Mouse (Mus musculus): Measurements from ENCODE around the gene Dnaja1. TPM values are rescaled to one million over a fixed set of nuclear protein-coding genes. Genes with fewer than 3 reads are reported as not detected.
A peak's percentile ranks its signal among the peaks of the same experiment; 100 is the strongest.

The Dnaja1 gene
- polyA plus RNA-seq, 1 experiment from 2014 or later: 183 TPM

DNA sequence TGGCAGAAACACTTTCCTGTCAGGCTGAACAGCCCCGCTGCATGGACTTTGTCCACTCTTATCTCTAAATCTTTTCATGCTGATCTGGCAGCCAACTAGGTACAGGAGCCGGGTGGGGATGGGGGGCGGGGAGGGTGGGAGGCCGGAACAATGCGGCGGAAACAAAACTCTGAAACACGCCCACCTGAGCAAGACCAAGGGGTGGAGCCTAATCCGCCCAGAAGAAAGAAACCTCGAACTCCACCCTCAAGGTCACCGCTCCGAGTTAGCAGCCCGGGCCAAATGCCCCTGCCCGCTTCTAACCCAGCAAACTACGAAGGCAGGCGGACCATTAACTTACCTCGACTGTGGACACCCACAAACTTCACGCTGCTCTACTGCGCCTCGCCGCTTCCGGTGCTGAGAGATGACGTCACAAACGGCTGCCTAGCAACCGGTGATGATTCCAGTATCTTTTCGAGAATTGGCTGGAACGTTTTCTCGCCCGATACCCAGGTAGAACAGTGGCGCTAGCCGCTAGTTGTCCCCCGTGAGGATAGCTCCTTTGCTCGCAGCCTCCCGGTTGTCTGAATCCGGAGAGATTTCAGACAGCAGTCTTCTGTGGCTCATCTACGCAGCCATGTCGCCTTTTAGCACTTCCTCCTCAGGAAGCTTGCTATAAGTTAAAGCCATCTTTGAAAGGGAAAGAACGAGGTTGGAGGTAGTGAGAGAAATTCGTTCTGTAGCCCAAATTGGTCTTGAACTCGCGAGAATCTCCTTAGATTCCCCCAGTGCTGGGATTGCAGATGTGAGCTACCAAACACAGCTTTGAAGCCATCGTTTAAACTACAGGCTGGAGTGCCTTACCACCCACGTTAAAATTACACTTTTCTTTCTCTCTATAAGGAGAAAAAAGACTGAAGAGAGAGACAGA is 18.9 kb upstream of the Dnaja1 start, which contains the start of gene Aptx:
Gene Aptx (minus strand): TSS at position 398 of the 913 bp plus-strand sequence.
- Histone ChIP-seq H3K4me1 (ENCODE audit: insufficient read depth) (peaks cover 43% of the 10 kb centered on the region), H3K36me3 (replicated peaks; ENCODE audit: insufficient read depth, low read length) (no peaks in the 10 kb centered on the region), H3K9me3 (ENCODE audit: low read length) (no peaks in the 10 kb centered on the region), H3K4me2 (ENCODE audit: low read depth, low read length) (peak within 1 kb of the TSS; percentile 89), H3K9ac (replicated peaks) (peak within 1 kb of the TSS; percentile 73), H3K27ac (ENCODE audit: low read depth) (peak within 1 kb of the TSS; percentile 98), H3K4me3 (ENCODE audit: low read depth, low read length) (peak within 1 kb of the TSS; percentile 71), H3K27me3 (ENCODE audit: insufficient read depth, low read length) (no peaks in the 10 kb centered on the region)
- TF ChIP-seq EP300 (IDR thresholded peaks at IDR 0.05; ENCODE audit: low read depth) (peak; percentile 30; the same call in 1 of the 2 replicates), CTCF (IDR thresholded peaks at IDR 0.05; ENCODE audit: low read depth) (0 out of 2 replicates have a peak, but pooled peaks have one; percentile 14)
- ATAC-seq: peak; percentile 89
- DNase-seq: peak; percentile 95
- WGBS (ENCODE audit: insufficient replicate concordance): under 1% methylated on average over 42 of the region's 42 CpGs

DNA sequence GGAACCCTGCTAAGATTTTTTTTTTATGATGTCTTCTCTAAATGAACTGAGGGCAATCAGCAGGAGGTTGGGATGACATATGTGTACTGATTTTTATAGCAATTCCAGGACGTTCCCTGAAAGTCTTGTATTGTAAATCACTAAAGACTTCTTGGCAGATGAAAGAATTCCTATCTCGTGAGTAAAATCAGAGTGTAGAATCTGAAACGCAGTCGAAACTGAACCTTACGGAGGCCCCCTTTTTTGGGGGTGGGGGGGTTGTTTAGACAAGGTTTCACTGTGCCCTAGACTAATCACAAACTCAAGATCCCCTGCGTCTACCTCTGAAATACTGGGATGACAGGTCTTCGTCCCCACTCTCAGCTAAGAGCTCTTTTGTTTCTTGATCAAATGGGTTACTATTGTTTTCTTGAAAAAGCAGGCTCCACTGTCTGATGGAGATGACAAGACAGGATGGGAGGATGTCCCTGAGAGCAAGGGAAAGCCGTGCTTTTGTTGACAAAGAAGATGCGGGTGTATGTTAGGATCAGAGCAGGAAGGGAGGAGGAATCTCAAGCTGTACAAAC is 18.2 kb upstream of the Dnaja1 start:
- no peaks in the 10 kb centered on the region for H3K27me3 ChIP-seq (ENCODE audit: insufficient read depth, low read length)
- H3K9ac ChIP-seq (replicated peaks): peak overlapping the region; percentile 73
- 35% methylated on average over 9 of the region's 9 CpGs for WGBS (ENCODE audit: insufficient replicate concordance)
- no peak for DNase-seq
- TF ChIP-seq EP300 (IDR thresholded peaks at IDR 0.05; ENCODE audit: low read depth) (no peak), CTCF (IDR thresholded peaks at IDR 0.05; ENCODE audit: low read depth) (no peak)
- ATAC-seq: no peak
- peak overlapping the region; percentile 98 for H3K27ac ChIP-seq (ENCODE audit: low read depth)
- peak overlapping the region; percentile 89 for H3K4me2 ChIP-seq (ENCODE audit: low read depth, low read length)
- no peaks in the 10 kb centered on the region for H3K9me3 ChIP-seq (ENCODE audit: low read length)
- peaks cover 39% of the 10 kb centered on the region for H3K4me1 ChIP-seq (ENCODE audit: insufficient read depth)
- H3K4me3 ChIP-seq (ENCODE audit: low read depth, low read length): peak overlapping the region; percentile 71
- H3K36me3 ChIP-seq (replicated peaks; ENCODE audit: insufficient read depth, low read length): no peaks in the 10 kb centered on the region

GRCm38 (mm10) chr4:40717141-40717540 is 4.8 kb upstream of the Dnaja1 start:
- DNase-seq (no peak), ATAC-seq (no peak)
- no peak overlapping the region for H3K4me3 ChIP-seq (ENCODE audit: low read depth, low read length)
- H3K27me3 ChIP-seq (ENCODE audit: insufficient read depth, low read length): no peaks in the 10 kb centered on the region
- no peaks in the 10 kb centered on the region for H3K36me3 ChIP-seq (replicated peaks; ENCODE audit: insufficient read depth, low read length)
- no peak overlapping the region for H3K27ac ChIP-seq (ENCODE audit: low read depth)
- peaks cover 12% of the 10 kb centered on the region for H3K4me1 ChIP-seq (ENCODE audit: insufficient read depth)
- no peak overlapping the region for H3K4me2 ChIP-seq (ENCODE audit: low read depth, low read length)
- TF ChIP-seq EP300 (IDR thresholded peaks at IDR 0.05; ENCODE audit: low read depth): no peak
- no peak for TF ChIP-seq CTCF (IDR thresholded peaks at IDR 0.05; ENCODE audit: low read depth)
- no peaks in the 10 kb centered on the region for H3K9me3 ChIP-seq (ENCODE audit: low read length)
- 89% methylated on average over 3 of the region's 3 CpGs for WGBS (ENCODE audit: insufficient replicate concordance)
- no peak overlapping the region for H3K9ac ChIP-seq (replicated peaks)

DNA sequence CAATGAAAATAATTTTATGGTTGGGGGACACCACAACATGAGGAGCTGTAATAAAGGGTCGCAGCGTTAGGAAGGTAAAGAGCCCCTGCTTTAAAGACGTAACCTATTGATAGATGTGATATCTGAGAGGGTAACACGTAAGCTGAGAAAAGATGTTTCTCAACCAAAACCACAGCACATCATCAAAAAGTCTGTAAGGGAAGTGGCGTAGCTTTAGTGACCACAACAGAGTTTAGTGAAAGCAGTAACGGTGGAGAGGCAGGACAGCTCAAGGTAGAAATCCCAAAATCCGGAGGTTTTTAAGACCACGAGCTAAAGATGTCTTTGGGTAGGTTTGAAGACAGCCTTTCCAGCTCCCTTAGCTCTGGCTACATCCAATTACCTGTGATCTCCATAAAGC is 1.0 kb upstream of the Dnaja1 start:
- WGBS (ENCODE audit: insufficient replicate concordance): 66% methylated on average over 8 of the region's 8 CpGs
- no peak for DNase-seq
- no peak for ATAC-seq
- no peaks in the 10 kb centered on the region; the same call in 1 of the 2 replicates for H3K36me3 ChIP-seq (replicated peaks; ENCODE audit: insufficient read depth, low read length)
- H3K9me3 ChIP-seq (ENCODE audit: low read length): no peaks in the 10 kb centered on the region
- peak overlapping the region; percentile 97 for H3K27ac ChIP-seq (ENCODE audit: low read depth)
- TF ChIP-seq CTCF (IDR thresholded peaks at IDR 0.05; ENCODE audit: low read depth) (no peak), EP300 (IDR thresholded peaks at IDR 0.05; ENCODE audit: low read depth) (no peak)
- H3K4me2 ChIP-seq (ENCODE audit: low read depth, low read length): peak overlapping the region; percentile 72
- H3K4me3 ChIP-seq (ENCODE audit: low read depth, low read length): no peak overlapping the region
- peaks cover 23% of the 10 kb centered on the region for H3K4me1 ChIP-seq (ENCODE audit: insufficient read depth)
- H3K9ac ChIP-seq (replicated peaks): no peak overlapping the region
- H3K27me3 ChIP-seq (ENCODE audit: insufficient read depth, low read length): no peaks in the 10 kb centered on the region

DNA sequence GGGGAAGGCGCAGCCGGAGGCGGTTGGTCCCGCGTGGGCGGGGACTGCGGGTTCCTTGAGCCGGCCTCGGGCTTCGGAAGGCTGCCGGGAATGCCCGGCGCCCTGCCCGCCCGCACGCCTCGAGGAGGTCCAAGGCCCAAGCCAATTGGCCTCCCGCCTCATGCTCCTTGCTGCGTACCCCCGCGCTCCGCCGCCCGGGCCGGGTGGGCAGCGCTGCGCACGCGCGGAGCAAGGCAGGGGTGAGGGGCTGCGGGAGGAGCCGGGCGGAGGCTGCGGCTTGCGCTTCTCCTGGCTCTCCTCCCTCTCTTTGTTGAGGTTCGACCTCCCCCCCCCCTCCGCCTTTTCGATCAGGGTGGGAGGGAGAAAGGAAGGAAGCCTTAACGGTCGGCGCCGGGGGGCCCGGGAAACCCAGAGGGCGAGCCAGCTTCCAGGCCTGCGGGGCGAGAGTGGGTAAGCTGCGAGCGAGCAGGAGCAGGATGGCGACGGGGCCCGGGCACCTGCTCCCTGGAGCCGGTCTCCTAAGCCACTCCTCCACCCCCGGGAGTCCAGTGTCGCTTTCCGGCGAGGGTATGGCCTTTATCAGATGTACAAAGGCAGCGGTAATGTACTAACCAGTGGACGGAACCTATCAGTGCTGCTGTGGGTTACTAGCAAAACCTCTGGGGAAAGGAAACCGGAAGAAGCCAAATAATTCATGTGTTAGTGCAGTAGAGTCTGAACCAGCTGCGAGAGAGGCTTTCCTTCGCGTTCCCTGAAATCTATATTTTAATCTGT is 924 bp downstream of the Dnaja1 start:
- Histone ChIP-seq H3K27me3 (ENCODE audit: insufficient read depth, low read length) (no peaks in the 10 kb centered on the region), H3K4me2 (ENCODE audit: low read depth, low read length) (peak overlapping the region; percentile 72), H3K9ac (replicated peaks) (peak overlapping the region; percentile 97), H3K4me1 (ENCODE audit: insufficient read depth) (peaks cover 25% of the 10 kb centered on the region), H3K9me3 (ENCODE audit: low read length) (no peaks in the 10 kb centered on the region), H3K27ac (ENCODE audit: low read depth) (peak overlapping the region; percentile 97), H3K4me3 (ENCODE audit: low read depth, low read length) (peak overlapping the region; percentile 81), H3K36me3 (replicated peaks; ENCODE audit: insufficient read depth, low read length) (peaks cover 12% of the 10 kb centered on the region)
- WGBS (ENCODE audit: insufficient replicate concordance): 2% methylated on average over 43 of the region's 62 CpGs
- DNase-seq (peak; percentile 81), ATAC-seq (peak; percentile 70)
- no peak for TF ChIP-seq CTCF (IDR thresholded peaks at IDR 0.05; ENCODE audit: low read depth)
- TF ChIP-seq EP300 (IDR thresholded peaks at IDR 0.05; ENCODE audit: low read depth): no peak
